10 mouse cellular contexts compared by ENCODE assay signal in the genomic region with DNA sequence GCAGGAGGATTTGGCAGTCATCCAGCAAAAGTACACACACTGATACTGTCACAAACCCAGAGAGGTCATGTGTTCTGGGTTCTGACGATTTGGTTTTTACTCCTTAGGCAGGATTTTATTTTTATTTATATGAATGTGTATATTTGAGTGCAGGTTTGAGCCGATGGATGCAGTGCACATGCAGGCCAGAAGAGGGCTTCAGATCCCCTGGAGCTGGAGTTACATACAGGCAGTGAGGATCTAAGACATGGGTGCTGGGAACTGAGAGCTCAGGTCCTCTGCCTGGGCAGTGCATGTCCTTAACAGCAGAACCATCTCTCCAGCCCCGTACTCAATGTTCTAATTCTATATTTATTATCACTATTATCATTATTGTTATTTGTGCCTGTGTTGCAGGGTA.
A peak's percentile ranks its signal among the peaks of the same experiment; 100 is the strongest.
DNase-seq lines count a peak whose midpoint lies in the region; ATAC-seq and TF ChIP-seq lines count a peak whose summit lies in the region.
"Had no signal": no experiment of that assay in that cellular context is flagged by ENCODE, and none has a peak within 500 bp of the region (broad histone marks: within the 10 kb centered on the region; RNA-seq: fewer than 3 reads in every experiment).

No protein-coding gene starts in this region.

- no peak for ATAC-seq in hindbrain, embryonic 11.5 days (ENCODE audit: low FRiP score)
- ATAC-seq in hindbrain, embryonic 12.5 days (ENCODE audit: low FRiP score): no peak
- no peak for ATAC-seq in midbrain, postnatal 0 days (ENCODE audit: low FRiP score)
- ATAC-seq in midbrain, embryonic 11.5 days (ENCODE audit: low FRiP score): no peak

- no peaks in the 10 kb centered on the region for H3K4me1 ChIP-seq in hindbrain, embryonic 11.5 days (replicated peaks; ENCODE audit: control insufficient read depth, insufficient read depth, low read length)
- H3K4me1 ChIP-seq in hindbrain, embryonic 12.5 days: no peaks in the 10 kb centered on the region
- no peaks in the 10 kb centered on the region for H3K4me1 ChIP-seq in midbrain, postnatal 0 days (ENCODE audit: insufficient read depth, low read length)
- no peaks in the 10 kb centered on the region for H3K4me1 ChIP-seq in midbrain, embryonic 11.5 days (ENCODE audit: control insufficient read depth, insufficient read depth, low read length)
- H3K4me1 ChIP-seq in thymus, adult 2 months (replicated peaks; ENCODE audit: control insufficient read depth, insufficient read depth, low read length): no peaks in the 10 kb centered on the region

- no peaks in the 10 kb centered on the region for H3K36me3 ChIP-seq in hindbrain, embryonic 11.5 days (ENCODE audit: control insufficient read depth, insufficient read depth, low read length)
- H3K36me3 ChIP-seq in hindbrain, embryonic 12.5 days: no peaks in the 10 kb centered on the region
- 0 out of 2 replicates have a peak, but pooled peaks cover 4% of the 10 kb centered on the region for H3K36me3 ChIP-seq in midbrain, postnatal 0 days (ENCODE audit: insufficient read depth, low read length)
- H3K36me3 ChIP-seq in midbrain, embryonic 11.5 days (ENCODE audit: control insufficient read depth, insufficient read depth, low read length): no peaks in the 10 kb centered on the region
- no peaks in the 10 kb centered on the region for H3K36me3 ChIP-seq in thymus, adult 2 months (ENCODE audit: control insufficient read depth, insufficient read depth, low read length)
- H3K36me3 ChIP-seq: neural tube, embryonic 13.5 days had no signal

- no peak overlapping the region for H3K27ac ChIP-seq in hindbrain, embryonic 11.5 days (ENCODE audit: low read depth, low read length)
- no peak overlapping the region for H3K27ac ChIP-seq in hindbrain, embryonic 12.5 days
- H3K27ac ChIP-seq in midbrain, postnatal 0 days (ENCODE audit: low read depth, low read length): no peak overlapping the region
- H3K27ac ChIP-seq in midbrain, embryonic 11.5 days (ENCODE audit: low read depth, low read length): no peak overlapping the region
- H3K27ac ChIP-seq in thymus, adult 2 months (ENCODE audit: control insufficient read depth, insufficient read depth, low read length): no peak overlapping the region
- H3K27ac ChIP-seq: macrophage; neural tube, embryonic 13.5 days had no signal

- H3K9ac ChIP-seq in hindbrain, embryonic 11.5 days (ENCODE audit: low read depth, low read length): no peak overlapping the region
- no peak overlapping the region for H3K9ac ChIP-seq in hindbrain, embryonic 12.5 days
- no peak overlapping the region for H3K9ac ChIP-seq in midbrain, postnatal 0 days (replicated peaks; ENCODE audit: low read length, poor library complexity, severe bottlenecking)
- H3K9ac ChIP-seq in midbrain, embryonic 11.5 days (ENCODE audit: low read length): no peak overlapping the region
- H3K9ac ChIP-seq: neural tube, embryonic 13.5 days had no signal

- WGBS in hindbrain, embryonic 11.5 days: 68% methylated on average over 3 of the region's 3 CpGs
- WGBS in hindbrain, embryonic 12.5 days: 67% methylated on average over 3 of the region's 3 CpGs
- 70% methylated on average over 3 of the region's 3 CpGs for WGBS in midbrain, postnatal 0 days
- WGBS in midbrain, embryonic 11.5 days: 69% methylated on average over 3 of the region's 3 CpGs
- 69% methylated on average over 3 of the region's 3 CpGs for WGBS in thymus, adult 2 months

- H3K27me3 ChIP-seq in hindbrain, embryonic 11.5 days (ENCODE audit: control insufficient read depth, insufficient read depth, low read length): no peaks in the 10 kb centered on the region
- no peaks in the 10 kb centered on the region for H3K27me3 ChIP-seq in hindbrain, embryonic 12.5 days
- H3K27me3 ChIP-seq in midbrain, postnatal 0 days (ENCODE audit: insufficient read depth, low read length): no peaks in the 10 kb centered on the region
- no peaks in the 10 kb centered on the region for H3K27me3 ChIP-seq in midbrain, embryonic 11.5 days (ENCODE audit: control insufficient read depth, insufficient read depth, low read length)
- no peaks in the 10 kb centered on the region for H3K27me3 ChIP-seq in thymus, adult 2 months (ENCODE audit: control insufficient read depth, insufficient read depth, low read length)
- H3K27me3 ChIP-seq: neural tube, embryonic 13.5 days had no signal

- TF ChIP-seq POLR2A in thymus, adult 2 months (IDR thresholded peaks at IDR 0.05; ENCODE audit: control insufficient read depth, extremely low read depth, insufficient read depth, low read length, poor library complexity): no peak

- no peaks in the 10 kb centered on the region for H3K9me3 ChIP-seq in hindbrain, embryonic 11.5 days (ENCODE audit: control insufficient read depth, low read length)
- no peaks in the 10 kb centered on the region for H3K9me3 ChIP-seq in hindbrain, embryonic 12.5 days (replicated peaks)
- H3K9me3 ChIP-seq in midbrain, postnatal 0 days (ENCODE audit: low read length): no peaks in the 10 kb centered on the region
- no peaks in the 10 kb centered on the region for H3K9me3 ChIP-seq in midbrain, embryonic 11.5 days (ENCODE audit: control insufficient read depth, low read length)
- H3K9me3 ChIP-seq: neural tube, embryonic 13.5 days had no signal

- DNase-seq in adrenal gland, postnatal 36 days: peak; percentile 6 to 18
- DNase-seq in adrenal gland, postnatal 4 days (ENCODE audit: low spot score in 2 of 2): no peak
- peak; percentile 33 for DNase-seq in hindbrain, embryonic 11.5 days (ENCODE audit: low spot score)
- no peak for DNase-seq in midbrain, postnatal 0 days (ENCODE audit: low spot score)
- no peak for DNase-seq in midbrain, embryonic 11.5 days (ENCODE audit: low spot score, missing footprints)
- DNase-seq in mesoderm, embryonic 11.5 days (ENCODE audit: low read depth, low spot score): peak; percentile 15
- no peak for DNase-seq in thymus, adult 2 months

- peak; percentile 53 for TF ChIP-seq CTCF in midbrain, postnatal 0 days (IDR thresholded peaks at IDR 0.05)
- no peak for TF ChIP-seq CTCF in thymus, adult 2 months (IDR thresholded peaks at IDR 0.05; ENCODE audit: borderline replicate concordance, control insufficient read depth, extremely low read depth, insufficient read depth, low read length, poor library complexity)

- no peak overlapping the region for H3K4me3 ChIP-seq in hindbrain, embryonic 11.5 days (ENCODE audit: low read depth, low read length)
- H3K4me3 ChIP-seq in hindbrain, embryonic 12.5 days: no peak overlapping the region
- H3K4me3 ChIP-seq in midbrain, postnatal 0 days (ENCODE audit: low read depth, low read length): no peak overlapping the region
- no peak overlapping the region for H3K4me3 ChIP-seq in midbrain, embryonic 11.5 days (ENCODE audit: low read depth, low read length)
- H3K4me3 ChIP-seq in thymus, adult 2 months (ENCODE audit: control insufficient read depth, insufficient read depth, low read length): no peak overlapping the region
- H3K4me3 ChIP-seq: neural tube, embryonic 13.5 days had no signal

- no peak overlapping the region for H3K4me2 ChIP-seq in hindbrain, embryonic 11.5 days (replicated peaks; ENCODE audit: low read depth, low read length)
- H3K4me2 ChIP-seq in hindbrain, embryonic 12.5 days (replicated peaks): no peak overlapping the region
- no peak overlapping the region for H3K4me2 ChIP-seq in midbrain, postnatal 0 days (ENCODE audit: low read depth, low read length, poor library complexity, severe bottlenecking)
- H3K4me2 ChIP-seq in midbrain, embryonic 11.5 days: no peak overlapping the region
- H3K4me2 ChIP-seq: neural tube, embryonic 13.5 days had no signal

Comparison
In these comparisons a context has a peak if more than half of its experiments do, and no peak if none do; other contexts are left out.
1. DNase-seq: peak in adrenal gland, postnatal 36 days (2 of 2), hindbrain, embryonic 11.5 days (single experiment) and mesoderm, embryonic 11.5 days (single experiment); none in adrenal gland, postnatal 4 days (0 of 2), midbrain, postnatal 0 days (single experiment), midbrain, embryonic 11.5 days (single experiment) and thymus, adult 2 months (single experiment).